Mouse (Mus musculus) adrenal gland (tissue): ENCODE results near the gene Agpat4.

ENCODE experiments used
- intact Hi-C: fragments of 180-260 bp; cut with DNase I; formaldehyde crosslinking; loops from one replicate; pipeline ENCODE4 v1.15.1; 2025

Agpat4 gene

GRCm38 (mm10) chr17:12265969-12266925 is 147.7 kb downstream of the Agpat4 start:
- intact Hi-C loops, result loop anchor here (5.0 kb wide), 2 partner anchors 46 to 101 kb away; no protein-coding TSS in a partner anchor

GRCm38 (mm10) chr17:12268091-12268490 is 149.6 kb downstream of the Agpat4 start:
- intact Hi-C loops, result loop anchor here (5.0 kb wide), 2 partner anchors 44 to 99 kb away; no protein-coding TSS in a partner anchor

GRCm38 (mm10) chr17:12268538-12268937 is 150.0 kb downstream of the Agpat4 start:
- intact Hi-C loops, result loop anchor here (5.0 kb wide), 2 partner anchors 44 to 99 kb away; no protein-coding TSS in a partner anchor
